Mouse (Mus musculus): ENCODE results near the gene Rsph1. TPM values are rescaled to one million over a fixed set of nuclear protein-coding genes. Genes with fewer than 3 reads are reported as not detected.

Gene Rsph1
- total and polyA plus RNA-seq, 3 experiments, result not detected

DNA sequence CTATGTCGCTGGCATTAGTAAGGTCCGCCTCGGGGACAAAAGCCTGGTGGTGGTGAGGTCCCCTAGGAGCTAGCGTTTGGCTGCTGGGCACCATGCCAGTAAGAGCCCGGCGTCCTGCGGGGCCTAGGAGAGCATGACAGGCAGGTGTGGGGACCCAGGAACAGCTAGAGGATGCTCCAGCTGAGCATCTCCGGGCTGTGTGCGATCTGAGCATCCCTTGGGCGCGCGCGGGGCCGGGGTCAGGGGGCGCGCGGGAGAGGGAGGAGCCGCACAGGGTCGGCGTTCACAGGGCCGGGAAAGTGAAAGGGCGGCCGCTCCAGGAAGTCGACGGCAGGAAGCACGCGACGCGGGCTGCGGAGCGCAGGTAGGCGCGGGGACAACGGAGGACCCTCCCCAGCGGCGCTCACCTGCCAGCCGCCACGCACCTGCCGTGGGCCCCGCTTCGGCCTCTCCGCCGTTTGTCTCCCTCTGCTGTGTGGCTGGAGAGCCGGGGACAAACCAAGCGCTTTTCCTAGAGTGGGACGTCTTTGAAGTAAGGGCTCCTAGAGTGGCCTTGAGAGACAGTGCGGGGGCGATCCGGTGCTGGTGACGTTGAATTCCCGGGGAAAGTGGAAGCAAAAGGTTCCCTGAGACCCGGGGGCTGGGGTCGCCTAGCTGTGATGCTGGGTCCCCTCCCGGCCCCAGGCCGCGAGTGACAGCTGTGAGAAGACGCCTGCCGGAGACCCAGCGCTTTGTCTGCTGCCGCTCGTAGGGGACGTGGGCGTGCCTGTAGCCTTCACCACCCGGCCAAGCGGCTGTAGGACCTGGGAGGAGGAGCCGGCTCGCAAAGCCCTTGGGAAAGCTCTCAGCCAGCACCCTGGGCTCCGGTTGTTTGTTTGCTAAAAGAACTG lies 19.0 kb upstream of the Rsph1 start:
- dilution Hi-C loops (cut with MboI; ENCODE audit: extremely low pct_ligation_motif_present, extremely low pct_unique_long_range_greater_than_20kb, low sequenced_read_pairs), result no loop called here
- in situ Hi-C loops (cut with MboI; ENCODE audit: low pct_ligation_motif_present, low pct_unique_long_range_greater_than_20kb, low sequenced_read_pairs), result no loop called here

DNA sequence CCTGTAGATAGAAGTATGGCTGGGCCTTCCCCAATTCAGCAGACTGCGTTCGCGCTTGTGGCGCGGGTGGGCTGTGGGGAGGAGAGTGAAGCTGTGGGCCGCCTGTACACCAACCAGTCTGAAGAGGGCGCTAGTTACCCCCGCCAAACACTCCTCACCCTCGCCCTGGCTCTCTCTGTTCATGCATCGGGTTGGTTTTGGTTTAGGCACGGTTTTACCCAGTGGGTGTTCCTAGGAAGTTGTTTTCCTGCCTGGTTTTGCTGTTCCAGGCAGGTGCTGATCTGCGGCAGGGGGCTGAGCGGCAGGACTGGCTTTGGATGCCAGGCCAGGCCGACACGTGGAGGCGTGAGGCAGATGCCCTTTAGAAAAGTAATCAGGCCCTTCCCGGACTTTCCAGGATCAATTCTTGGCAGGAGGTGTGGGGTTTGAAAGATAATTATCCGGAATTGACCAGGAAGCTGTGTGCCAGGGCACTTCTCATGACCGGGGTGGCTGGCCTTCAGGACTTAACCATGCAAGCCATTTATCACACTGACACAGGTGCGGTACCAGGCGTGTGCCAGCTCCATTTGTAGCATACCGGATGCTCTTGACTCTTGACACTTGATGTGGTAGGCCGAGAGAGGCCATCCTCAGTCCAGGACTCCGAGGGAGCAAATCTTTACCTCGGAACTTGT lies 18.2 kb upstream of the Rsph1 start:
- DNase-seq (ENCODE audit: extremely low read depth), result no peak
- no peaks in the 10 kb centered on the region for H3K9me3 ChIP-seq (replicated peaks; ENCODE audit: low read length)
- in situ Hi-C loops (cut with MboI; ENCODE audit: low pct_ligation_motif_present, low pct_unique_long_range_greater_than_20kb, low sequenced_read_pairs) (no loop called here), dilution Hi-C loops (cut with MboI; ENCODE audit: extremely low pct_ligation_motif_present, extremely low pct_unique_long_range_greater_than_20kb, low sequenced_read_pairs) (no loop called here)
- H3K4me1 ChIP-seq (ENCODE audit: control insufficient read depth in 1 of 2, insufficient read depth in 2 of 2), result peaks cover 0 to 30% of the 10 kb centered on the region in 2 experiments; a peak in 2 of 4 replicates
- no peaks in the 10 kb centered on the region for H3K36me3 ChIP-seq (replicated peaks in 1 of 2; ENCODE audit: control insufficient read depth in 1 of 2, insufficient read depth in 1 of 2, low read length in 1 of 2)
- H3K9ac ChIP-seq (ENCODE audit: insufficient read depth, low read depth), result peak overlapping the region; percentile 55
- peak overlapping the region; percentile 97 for H3K4me2 ChIP-seq (ENCODE audit: insufficient read depth, low read depth, poor library complexity, severe bottlenecking)
- H3K4me3 ChIP-seq (replicated peaks in 1 of 3; ENCODE audit: low read depth in 2 of 3, low read length in 2 of 3, poor library complexity in 1 of 3), result peak overlapping the region; percentile 11 to 83 (median 48)
- peak overlapping the region; percentile 51; the same call in 1 of the 2 replicates for H3K27ac ChIP-seq (ENCODE audit: insufficient read depth, low read depth)
- H3K27me3 ChIP-seq (replicated peaks), result peaks cover 44% of the 10 kb centered on the region
- no peaks in the 10 kb centered on the region for H3K79me2 ChIP-seq (replicated peaks; ENCODE audit: control insufficient read depth, extremely low read depth, insufficient read depth, poor library complexity, severe bottlenecking)
- TF ChIP-seq SMC3 (IDR thresholded peaks at IDR 0.05; ENCODE audit: low read depth, low read length) (0 out of 2 replicates have a peak, but pooled peaks have one; percentile 3), ZNF384 (IDR thresholded peaks at IDR 0.05; ENCODE audit: low read depth, low read length) (no peak), CHD1 (IDR thresholded peaks at IDR 0.05; ENCODE audit: low read depth, low read length) (no peak), JUND (conservative IDR thresholded peaks at IDR 0.05; ENCODE audit: low read depth, low read length) (no peak), SIN3A (IDR thresholded peaks at IDR 0.05; ENCODE audit: low read length) (0 out of 2 replicates have a peak, but pooled peaks have one; percentile 33), GABPA (IDR thresholded peaks at IDR 0.05; ENCODE audit: insufficient replicate concordance, low read depth, low read length) (no peak), EP300 (IDR thresholded peaks at IDR 0.05; ENCODE audit: low read length) (no peak), ELF1 (IDR thresholded peaks at IDR 0.05; ENCODE audit: low read depth, low read length) (peak; percentile 36; the same call in 1 of the 2 replicates), JUN (IDR thresholded peaks at IDR 0.05; ENCODE audit: insufficient read depth, low read depth, low read length) (no peak), ETS1 (conservative IDR thresholded peaks at IDR 0.05; ENCODE audit: low read depth, low read length) (no peak), CHD2 (IDR thresholded peaks at IDR 0.05; ENCODE audit: low read length) (no peak), UBTF (IDR thresholded peaks at IDR 0.05; ENCODE audit: low read depth, low read length) (0 out of 2 replicates have a peak, but pooled peaks have one; percentile 30), POLR2AphosphoS2 (IDR thresholded peaks at IDR 0.05; ENCODE audit: low read depth, low read length) (no peak), NELFE (IDR thresholded peaks at IDR 0.05; ENCODE audit: low read depth, low read length) (0 out of 2 replicates have a peak, but pooled peaks have one; percentile 33), MEF2A (IDR thresholded peaks at IDR 0.05; ENCODE audit: borderline replicate concordance, low read depth, low read length) (no peak), E2F4 (IDR thresholded peaks at IDR 0.05; ENCODE audit: insufficient replicate concordance, low read depth, low read length) (no peak), CTCF (conservative IDR thresholded peaks at IDR 0.05 in 1 of 2, IDR thresholded peaks at IDR 0.05 in 1 of 2; ENCODE audit: low read depth in 2 of 2, low read length in 2 of 2) (peak in 1 of 2 experiments; percentile 63; a peak in 2 of 4 replicates), HCFC1 (IDR thresholded peaks at IDR 0.05; ENCODE audit: low read depth, low read length) (no peak), RCOR1 (conservative IDR thresholded peaks at IDR 0.05; ENCODE audit: low read depth, low read length) (no peak), RAD21 (IDR thresholded peaks at IDR 0.05; ENCODE audit: low read depth, low read length) (no peak; the same call in none of the 2 replicates), TCF12 (IDR thresholded peaks at IDR 0.05; ENCODE audit: low read depth, low read length) (no peak)

More for the DNA sequence above, 19.0 kb upstream of the Rsph1 start:
- peak overlapping the region; percentile 97 for H3K4me2 ChIP-seq (ENCODE audit: insufficient read depth, low read depth, poor library complexity, severe bottlenecking)
- peaks cover 2 to 38% of the 10 kb centered on the region in 2 experiments; a peak in 2 of 4 replicates for H3K4me1 ChIP-seq (ENCODE audit: control insufficient read depth in 1 of 2, insufficient read depth in 2 of 2)
- no peaks in the 10 kb centered on the region for H3K79me2 ChIP-seq (replicated peaks; ENCODE audit: control insufficient read depth, extremely low read depth, insufficient read depth, poor library complexity, severe bottlenecking)
- H3K27ac ChIP-seq (ENCODE audit: insufficient read depth, low read depth), result peak overlapping the region; percentile 1; the same call in 1 of the 2 replicates
- peak; percentile 33; the same call in 1 of the 2 replicates for TF ChIP-seq NRF1 (IDR thresholded peaks at IDR 0.05; ENCODE audit: low read depth, low read length)
- TF ChIP-seq MAX (IDR thresholded peaks at IDR 0.05; ENCODE audit: low read length), result peak; percentile 15; the same call in 1 of the 2 replicates
- TF ChIP-seq UBTF (IDR thresholded peaks at IDR 0.05; ENCODE audit: low read depth, low read length), result no peak
- TF ChIP-seq USF2 (conservative IDR thresholded peaks at IDR 0.05; ENCODE audit: low read depth, low read length), result no peak
- TF ChIP-seq POLR2AphosphoS2 (IDR thresholded peaks at IDR 0.05; ENCODE audit: low read depth, low read length), result no peak
- no peak for TF ChIP-seq JUN (IDR thresholded peaks at IDR 0.05; ENCODE audit: insufficient read depth, low read depth, low read length)
- no peak for TF ChIP-seq USF1 (IDR thresholded peaks at IDR 0.05; ENCODE audit: low read depth, low read length)
- 0 out of 2 replicates have a peak, but pooled peaks have one; percentile 38 for TF ChIP-seq TBP (conservative IDR thresholded peaks at IDR 0.05; ENCODE audit: low read depth, low read length)
- no peak for TF ChIP-seq SMC3 (IDR thresholded peaks at IDR 0.05; ENCODE audit: low read depth, low read length)
- no peak for TF ChIP-seq HCFC1 (IDR thresholded peaks at IDR 0.05; ENCODE audit: low read depth, low read length)
- no peak for TF ChIP-seq ZNF384 (IDR thresholded peaks at IDR 0.05; ENCODE audit: low read depth, low read length)
- TF ChIP-seq MXI1 (IDR thresholded peaks at IDR 0.05; ENCODE audit: low read depth, low read length), result peak; percentile 54
- peak; percentile 41 for TF ChIP-seq SIN3A (IDR thresholded peaks at IDR 0.05; ENCODE audit: low read length)
- TF ChIP-seq CTCF (conservative IDR thresholded peaks at IDR 0.05 in 1 of 2, IDR thresholded peaks at IDR 0.05 in 1 of 2; ENCODE audit: low read depth in 2 of 2, low read length in 2 of 2), result no peak
- TF ChIP-seq RAD21 (IDR thresholded peaks at IDR 0.05; ENCODE audit: low read depth, low read length), result no peak
- TF ChIP-seq NELFE (IDR thresholded peaks at IDR 0.05; ENCODE audit: low read depth, low read length), result no peak
- TF ChIP-seq ZC3H11A (IDR thresholded peaks at IDR 0.05; ENCODE audit: low read depth, low read length), result no peak
- no peak for TF ChIP-seq EP300 (IDR thresholded peaks at IDR 0.05; ENCODE audit: low read length)
- TF ChIP-seq POLR2A (IDR thresholded peaks at IDR 0.05; ENCODE audit: low read depth, low read length), result peak; percentile 44; the same call in 1 of the 2 replicates
- peak overlapping the region; percentile 47 for H3K9ac ChIP-seq (ENCODE audit: insufficient read depth, low read depth)
- peaks cover 40% of the 10 kb centered on the region for H3K27me3 ChIP-seq (replicated peaks)
- H3K36me3 ChIP-seq (replicated peaks in 1 of 2; ENCODE audit: control insufficient read depth in 1 of 2, insufficient read depth in 1 of 2, low read length in 1 of 2), result no peaks in the 10 kb centered on the region
- no peaks in the 10 kb centered on the region for H3K9me3 ChIP-seq (replicated peaks; ENCODE audit: low read length)
- DNase-seq (ENCODE audit: extremely low read depth), result peak; percentile 26
- peak overlapping the region; percentile 45 to 83 (median 48) for H3K4me3 ChIP-seq (replicated peaks in 1 of 3; ENCODE audit: low read depth in 2 of 3, low read length in 2 of 3, poor library complexity in 1 of 3)
